Mouse (Mus musculus): ENCODE measurements around the gene Trp53inp2.

GRCm38 (mm10) chr2:155376191-155376590 is 4.7 kb upstream of the Trp53inp2 start:
- TF ChIP-seq POLR2A (IDR thresholded peaks at IDR 0.05; ENCODE audit: extremely low read depth, insufficient read depth, low read length) = no peak
- no peak for TF ChIP-seq CTCF (IDR thresholded peaks at IDR 0.05; ENCODE audit: extremely low read depth, insufficient read depth, low read length)

Data from cortical plate, adult 2 months (tissue).